Comparison of ENCODE assay signal across 29 mouse cellular contexts in genomic region chrX:132735536-132735935, GRCm38 (mm10).
"Had no signal": no experiment of that assay in that cellular context is flagged by ENCODE, and none has a peak within 500 bp of the region (broad histone marks: within the 10 kb centered on the region; RNA-seq: fewer than 3 reads in every experiment).

No protein-coding gene starts in this region.

- H3K4me3 ChIP-seq: limb, embryonic 10.5 days; limb, embryonic 12.5 days; limb, embryonic 13.5 days; limb, embryonic 15.5 days; liver, embryonic 12.5 days; liver, embryonic 13.5 days; liver, embryonic 15.5 days; lung, embryonic 15.5 days; megakaryocyte, embryonic 14.5 days; midbrain, embryonic 10.5 days; midbrain, embryonic 12.5 days; midbrain, embryonic 13.5 days; midbrain, embryonic 15.5 days; myocyte had no signal

- DNase-seq: left cerebral cortex, postnatal 4 days; liver; liver, embryonic 13.5 days; liver, postnatal 0 days; lung, adult 18-20 months; lung, adult 2 months; lung, embryonic 14.5 days; lung, postnatal 10 days; lung, postnatal 14 days; lung, postnatal 36 days; lung, postnatal 4 days; midbrain, embryonic 14.5 days had no signal

- ATAC-seq: liver, embryonic 12.5 days; liver, postnatal 0 days; lung, postnatal 0 days; midbrain, embryonic 13.5 days; midbrain, embryonic 15.5 days; midbrain, embryonic 16.5 days had no signal

- H3K9ac ChIP-seq: limb, embryonic 12.5 days; limb, embryonic 13.5 days; limb, embryonic 15.5 days; liver, embryonic 12.5 days; liver, embryonic 13.5 days; liver, embryonic 14.5 days; liver, embryonic 15.5 days; liver, postnatal 0 days; lung, embryonic 14.5 days; lung, embryonic 15.5 days; midbrain, embryonic 12.5 days; midbrain, embryonic 13.5 days; midbrain, embryonic 15.5 days had no signal

- H3K27ac ChIP-seq: limb, embryonic 10.5 days; limb, embryonic 12.5 days; limb, embryonic 13.5 days; limb, embryonic 15.5 days; liver, embryonic 12.5 days; liver, embryonic 13.5 days; liver, embryonic 14.5 days; liver, embryonic 15.5 days; lung, embryonic 15.5 days; macrophage; midbrain, embryonic 10.5 days; midbrain, embryonic 12.5 days; midbrain, embryonic 13.5 days; midbrain, embryonic 15.5 days had no signal

- H3K36me3 ChIP-seq: limb, embryonic 10.5 days; limb, embryonic 12.5 days; limb, embryonic 13.5 days; limb, embryonic 15.5 days; liver, embryonic 12.5 days; liver, embryonic 13.5 days; liver, embryonic 15.5 days; lung, embryonic 15.5 days; midbrain, embryonic 10.5 days; midbrain, embryonic 12.5 days; midbrain, embryonic 13.5 days; midbrain, embryonic 15.5 days had no signal

- H3K9me3 ChIP-seq: limb, embryonic 10.5 days; limb, embryonic 12.5 days; limb, embryonic 13.5 days; limb, embryonic 15.5 days; liver, embryonic 12.5 days; liver, embryonic 13.5 days; liver, embryonic 15.5 days; lung, embryonic 15.5 days; megakaryocyte, embryonic 14.5 days; midbrain, embryonic 10.5 days; midbrain, embryonic 12.5 days; midbrain, embryonic 13.5 days; midbrain, embryonic 15.5 days had no signal

- H3K4me1 ChIP-seq: limb, embryonic 10.5 days; limb, embryonic 12.5 days; limb, embryonic 13.5 days; limb, embryonic 15.5 days; liver, embryonic 12.5 days; liver, embryonic 13.5 days; liver, embryonic 15.5 days; lung, embryonic 15.5 days; megakaryocyte, embryonic 14.5 days; midbrain, embryonic 10.5 days; midbrain, embryonic 12.5 days; midbrain, embryonic 13.5 days; midbrain, embryonic 15.5 days had no signal

- H3K27me3 ChIP-seq: limb, embryonic 12.5 days; limb, embryonic 13.5 days; limb, embryonic 15.5 days; liver, embryonic 12.5 days; liver, embryonic 13.5 days; liver, embryonic 15.5 days; lung, embryonic 15.5 days; megakaryocyte, embryonic 14.5 days; midbrain, embryonic 12.5 days; midbrain, embryonic 13.5 days; midbrain, embryonic 15.5 days had no signal
